Mouse (Mus musculus): ENCODE measurements around the gene Pbx2.

GRCm38 (mm10) chr17:34621006-34621405, 29.9 kb downstream of the Pbx2 start:
- no peak for TF ChIP-seq CTCF (IDR thresholded peaks at IDR 0.05; ENCODE audit: borderline replicate concordance, insufficient read depth, low read length)
- TF ChIP-seq POLR2A (IDR thresholded peaks at IDR 0.05; ENCODE audit: low read depth, low read length) = no peak

Data from embryonic fibroblast, embryonic 13.5 days (primary cell).